Mouse (Mus musculus): Measurements from ENCODE around the gene Cpne1.

DNA sequence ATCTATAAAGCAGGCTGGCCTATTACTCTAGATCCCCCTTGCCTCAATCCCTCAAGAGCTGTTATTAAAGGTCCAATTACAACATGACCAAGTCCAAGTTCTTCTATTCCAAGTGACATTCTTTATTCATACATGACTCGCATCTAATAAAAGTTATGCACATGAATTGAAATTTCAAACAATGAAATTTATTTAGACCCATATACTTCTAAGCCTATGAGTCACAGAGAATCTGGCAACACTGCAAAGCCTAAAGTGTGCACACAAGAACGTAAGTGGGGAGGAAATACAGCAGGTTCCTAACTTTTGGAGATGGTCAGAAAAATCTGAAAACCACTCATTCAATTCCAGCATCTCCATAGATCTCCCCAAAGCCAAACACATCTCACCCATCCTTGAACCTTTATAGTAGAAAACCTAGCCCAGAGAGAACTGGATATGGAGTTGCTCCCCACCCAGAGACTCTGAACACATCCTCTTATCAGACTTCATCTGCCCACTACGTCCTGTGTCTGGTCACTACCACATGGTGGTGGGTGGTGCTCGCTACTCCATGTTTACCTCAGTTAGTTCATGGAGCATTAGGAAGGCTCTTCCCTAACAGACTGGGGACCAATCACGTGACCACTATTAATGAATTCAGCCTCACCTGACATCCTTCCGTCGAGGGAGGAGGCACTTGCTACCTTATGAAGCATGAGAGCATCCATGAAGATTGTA, 24.2 kb downstream of the Cpne1 start:
- TF ChIP-seq CTCF (IDR thresholded peaks at IDR 0.05; ENCODE audit: extremely low read depth, insufficient read length, insufficient replicate concordance, low read depth, low read length) = no peak
- no peak for TF ChIP-seq POLR2A (IDR thresholded peaks at IDR 0.05; ENCODE audit: low read depth, low read length)

All from small intestine, adult 2 months (tissue).